Mouse (Mus musculus): ENCODE measurements around the gene Tmprss12. TPM values are rescaled to one million over a fixed set of nuclear protein-coding genes. Genes with fewer than 3 reads are reported as not detected.
A peak's percentile ranks its signal among the peaks of the same experiment; 100 is the strongest.
"Not testable (repeated sequence)": the region's sequence is repeated elsewhere in the genome, so short reads cannot be mapped to it uniquely, and the experiment has no call there.

Tmprss12 gene
- total RNA-seq, 1 experiment from 2014 or later, result not detected

DNA sequence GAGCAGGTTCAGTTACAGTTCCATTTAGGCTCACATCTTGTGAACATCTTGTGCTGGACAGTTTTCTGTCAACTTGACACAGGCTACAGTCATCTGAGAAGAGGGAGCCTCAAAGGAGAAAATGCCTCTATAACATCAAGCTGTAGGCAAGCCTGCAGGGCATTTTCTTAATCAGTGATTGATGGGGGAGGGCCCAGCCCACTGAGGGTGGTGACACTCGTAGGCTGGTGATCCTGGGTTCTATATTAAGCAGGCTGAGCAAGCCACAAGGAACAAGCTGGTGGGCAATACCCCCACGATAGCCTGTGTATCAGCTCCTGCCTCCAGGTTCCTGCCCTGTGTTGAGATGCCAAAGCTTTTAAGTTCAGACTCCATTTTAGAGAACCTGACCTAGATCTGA is 11.7 kb upstream of the Tmprss12 start:
- no peak for ATAC-seq (replicated peaks in 1 of 2; ENCODE audit: insufficient read depth in 1 of 2, low FRiP score in 2 of 2, low TSS enrichment in 1 of 2, low read depth in 1 of 2, poor library complexity in 2 of 2, severe bottlenecking in 2 of 2)

- ATAC-seq (replicated peaks in 1 of 2; ENCODE audit: insufficient read depth in 1 of 2, low FRiP score in 2 of 2, low TSS enrichment in 1 of 2, low read depth in 1 of 2, poor library complexity in 2 of 2, severe bottlenecking in 2 of 2), result no peak
Measured at GRCm38 (mm10) chr15:100269776-100270175, 10.9 kb upstream of the Tmprss12 start.

DNA sequence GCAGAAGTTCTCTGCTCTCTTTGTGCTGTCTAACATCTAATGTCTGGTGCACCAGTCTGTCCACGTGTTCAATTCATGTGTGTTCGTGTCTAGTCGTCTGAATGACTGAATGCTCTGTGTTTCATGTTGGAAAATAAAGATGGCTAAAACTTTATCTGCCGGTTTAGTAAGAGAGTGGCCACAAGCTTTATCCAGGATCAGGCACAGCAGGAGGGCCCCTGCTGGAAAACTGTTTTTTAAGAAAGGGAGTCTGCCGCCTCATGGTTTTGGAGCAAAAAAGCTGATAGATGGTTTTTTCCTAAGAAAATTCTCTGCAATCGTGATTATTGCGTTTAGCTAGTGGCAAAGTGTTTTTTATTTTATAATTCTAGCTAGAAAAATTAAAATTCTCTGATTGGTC is 10.0 kb upstream of the Tmprss12 start:
- ATAC-seq (replicated peaks in 1 of 2; ENCODE audit: insufficient read depth in 1 of 2, low FRiP score in 2 of 2, low TSS enrichment in 1 of 2, low read depth in 1 of 2, poor library complexity in 2 of 2, severe bottlenecking in 2 of 2), result not testable (repeated sequence)

DNA sequence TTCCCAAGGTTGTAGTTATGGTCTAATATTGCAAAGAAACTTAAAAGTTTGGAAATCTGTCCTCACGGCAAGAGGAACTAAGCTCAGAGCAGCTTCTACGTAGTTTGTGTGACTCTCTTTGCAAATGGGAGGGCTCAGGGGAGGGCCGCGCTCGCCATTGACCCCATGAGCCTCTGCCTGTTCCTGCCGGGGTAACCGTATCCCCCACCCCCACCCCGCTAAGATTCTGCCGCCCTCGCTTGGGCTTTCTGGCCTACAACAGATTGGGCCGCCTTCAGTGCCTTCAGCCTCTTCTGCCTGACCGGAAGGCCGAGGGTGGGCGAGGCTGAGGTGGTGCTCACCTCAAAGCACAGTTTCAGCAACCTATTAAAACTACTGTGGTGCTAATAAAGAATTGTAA is 9.2 kb upstream of the Tmprss12 start:
- no peak for ATAC-seq (replicated peaks in 1 of 2; ENCODE audit: insufficient read depth in 1 of 2, low FRiP score in 2 of 2, low TSS enrichment in 1 of 2, low read depth in 1 of 2, poor library complexity in 2 of 2, severe bottlenecking in 2 of 2)

DNA sequence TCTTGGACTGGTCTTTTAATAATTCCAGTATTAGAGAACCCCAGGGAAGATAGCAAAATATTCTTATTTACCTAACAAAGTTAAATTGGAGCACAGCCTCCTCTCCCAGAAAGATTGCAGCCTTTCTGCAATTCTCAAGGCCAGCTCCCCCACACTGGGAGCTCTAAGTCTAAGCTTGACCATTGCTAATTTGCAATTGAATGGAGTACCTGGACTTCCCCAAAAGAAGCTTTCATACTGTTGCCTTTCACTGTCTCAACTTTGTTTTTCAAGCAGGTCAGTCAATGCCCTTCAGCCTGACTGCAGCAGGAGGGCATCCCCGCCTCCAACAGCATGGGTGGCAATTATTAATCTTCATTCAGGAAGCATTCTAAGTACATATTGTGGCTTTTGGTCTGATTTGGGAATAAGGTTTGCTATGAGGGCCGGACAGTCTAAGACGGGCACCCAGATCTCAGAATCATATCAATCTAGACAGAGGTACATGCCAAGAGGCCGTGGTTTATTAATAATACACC is 6.8 kb upstream of the Tmprss12 start:
- not testable (repeated sequence) for ATAC-seq (replicated peaks in 1 of 2; ENCODE audit: insufficient read depth in 1 of 2, low FRiP score in 2 of 2, low TSS enrichment in 1 of 2, low read depth in 1 of 2, poor library complexity in 2 of 2, severe bottlenecking in 2 of 2)

DNA sequence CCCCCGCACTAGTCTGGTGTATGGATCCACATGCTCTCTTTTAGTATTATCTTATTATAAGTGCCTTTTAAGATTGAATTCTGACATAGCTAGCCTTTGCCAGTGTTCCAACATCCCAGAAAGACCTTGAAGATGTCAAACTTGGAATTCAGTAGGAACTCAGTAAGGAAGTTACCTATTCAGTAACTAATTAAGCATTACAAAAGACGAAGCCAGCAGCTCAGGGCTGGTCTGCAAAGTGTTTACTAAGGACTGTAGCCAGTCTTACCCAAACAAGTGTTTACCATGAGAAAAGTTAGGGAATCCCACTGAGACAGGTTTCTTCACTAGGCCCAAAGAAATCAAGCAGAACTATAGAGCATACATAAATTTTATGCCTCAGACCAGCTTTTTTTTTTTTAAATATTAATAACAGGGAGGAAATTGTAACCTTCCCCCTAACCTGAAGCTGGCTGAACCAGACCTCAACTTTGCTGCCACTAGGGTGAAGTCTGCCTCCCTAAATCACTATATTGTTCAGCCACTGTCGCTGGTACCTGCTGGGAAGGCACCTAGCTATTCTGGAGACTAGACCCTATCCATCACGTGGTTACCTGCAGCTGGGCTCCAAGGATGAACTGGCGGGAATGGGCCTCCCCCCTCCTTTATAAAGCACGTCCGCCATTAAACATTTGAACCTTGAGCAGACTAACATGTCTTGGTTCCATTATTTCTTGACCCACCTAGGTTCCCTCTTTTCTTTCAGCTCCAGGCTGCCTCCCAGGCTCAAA is 5.7 kb upstream of the Tmprss12 start:
- ATAC-seq (replicated peaks in 1 of 2; ENCODE audit: insufficient read depth in 1 of 2, low FRiP score in 2 of 2, low TSS enrichment in 1 of 2, low read depth in 1 of 2, poor library complexity in 2 of 2, severe bottlenecking in 2 of 2), result no peak

DNA sequence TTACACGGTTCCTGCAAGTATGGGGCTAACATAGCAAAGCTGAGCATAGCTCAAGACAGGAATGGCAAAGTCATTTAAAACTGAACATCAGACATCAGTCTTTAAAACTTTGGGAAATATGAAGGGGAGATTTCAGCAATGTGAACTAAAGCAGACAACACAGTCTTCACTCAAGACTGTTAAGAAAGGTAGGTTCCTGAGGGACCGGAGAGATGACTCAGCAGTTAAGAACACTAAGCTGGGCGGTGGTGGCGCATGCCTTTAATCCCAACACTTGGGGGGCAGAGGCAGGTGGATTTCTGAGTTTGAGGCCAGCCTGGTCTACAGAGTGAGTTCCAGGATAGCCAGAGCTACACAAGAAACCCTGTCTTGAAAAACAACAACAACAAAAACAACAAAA is 4.2 kb upstream of the Tmprss12 start:
- no peak for ATAC-seq (replicated peaks in 1 of 2; ENCODE audit: insufficient read depth in 1 of 2, low FRiP score in 2 of 2, low TSS enrichment in 1 of 2, low read depth in 1 of 2, poor library complexity in 2 of 2, severe bottlenecking in 2 of 2)

DNA sequence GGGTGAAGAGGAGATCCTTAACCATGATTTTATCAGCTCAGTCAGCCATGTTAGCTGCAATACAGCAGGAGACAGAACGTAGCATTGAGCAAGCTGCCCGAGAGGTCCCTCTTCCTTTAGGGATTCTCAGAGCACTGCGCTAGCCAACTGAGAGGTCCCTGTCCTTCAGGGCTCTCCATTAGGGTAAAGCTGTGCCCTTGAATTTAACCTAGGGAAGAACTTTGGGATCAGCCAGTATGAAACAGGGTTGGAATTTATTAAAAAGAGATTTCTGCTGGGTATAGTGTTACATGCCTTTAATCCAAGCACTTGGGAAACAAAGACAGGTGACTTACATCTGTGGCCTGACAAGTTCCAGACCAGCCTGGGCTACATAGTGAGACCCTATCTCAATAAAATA is 3.1 kb upstream of the Tmprss12 start:
- ATAC-seq (replicated peaks in 1 of 2; ENCODE audit: insufficient read depth in 1 of 2, low FRiP score in 2 of 2, low TSS enrichment in 1 of 2, low read depth in 1 of 2, poor library complexity in 2 of 2, severe bottlenecking in 2 of 2), result no peak

- ATAC-seq (replicated peaks in 1 of 2; ENCODE audit: insufficient read depth in 1 of 2, low FRiP score in 2 of 2, low TSS enrichment in 1 of 2, low read depth in 1 of 2, poor library complexity in 2 of 2, severe bottlenecking in 2 of 2), result no peak
Measured at GRCm38 (mm10) chr15:100288980-100289379, 8.3 kb downstream of the Tmprss12 start.

GRCm38 (mm10) chr15:100290858-100291257 is 10.2 kb downstream of the Tmprss12 start:
- ATAC-seq (replicated peaks in 1 of 2; ENCODE audit: insufficient read depth in 1 of 2, low FRiP score in 2 of 2, low TSS enrichment in 1 of 2, low read depth in 1 of 2, poor library complexity in 2 of 2, severe bottlenecking in 2 of 2), result no peak

DNA sequence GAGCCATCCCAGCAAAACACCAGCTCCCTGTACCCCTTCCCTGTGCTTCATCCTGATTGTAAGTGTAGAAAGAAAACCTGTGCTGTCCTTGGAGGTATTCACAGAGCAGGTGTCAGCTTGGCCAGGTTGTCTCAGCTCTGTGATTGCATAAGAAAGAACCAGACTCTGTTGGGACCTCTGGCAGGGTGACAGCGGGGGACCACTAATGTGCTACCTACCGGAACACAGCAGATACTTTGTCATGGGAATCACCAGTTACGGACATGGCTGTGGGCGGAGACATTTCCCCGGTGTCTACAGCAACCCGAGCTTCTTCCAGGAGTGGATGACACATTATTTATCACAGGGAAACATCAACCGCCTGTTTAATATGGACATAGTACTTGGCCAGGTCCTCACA is 11.7 kb downstream of the Tmprss12 start:
- ATAC-seq (replicated peaks in 1 of 2; ENCODE audit: insufficient read depth in 1 of 2, low FRiP score in 2 of 2, low TSS enrichment in 1 of 2, low read depth in 1 of 2, poor library complexity in 2 of 2, severe bottlenecking in 2 of 2), result no peak

DNA sequence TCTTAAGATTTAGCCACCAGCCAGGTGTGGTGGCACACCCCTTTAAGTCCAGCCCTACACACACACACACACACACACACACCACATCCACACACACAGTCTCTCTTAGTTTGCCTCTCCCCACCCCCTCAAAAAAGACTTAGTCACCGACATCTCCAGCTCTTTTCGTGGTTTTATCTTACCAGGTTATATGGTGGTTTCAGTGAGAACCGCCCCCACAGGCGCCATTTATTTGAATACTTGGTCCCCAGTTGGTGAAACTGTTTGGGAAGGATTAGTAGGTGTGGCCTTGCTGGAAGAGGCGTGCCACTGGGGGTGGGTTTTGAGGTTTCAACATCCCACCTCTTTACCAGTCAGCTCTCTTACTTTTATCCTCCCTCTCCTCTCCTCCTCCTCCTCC is 17.2 kb downstream of the Tmprss12 start:
- no peak for ATAC-seq (replicated peaks in 1 of 2; ENCODE audit: insufficient read depth in 1 of 2, low FRiP score in 2 of 2, low TSS enrichment in 1 of 2, low read depth in 1 of 2, poor library complexity in 2 of 2, severe bottlenecking in 2 of 2)

DNA sequence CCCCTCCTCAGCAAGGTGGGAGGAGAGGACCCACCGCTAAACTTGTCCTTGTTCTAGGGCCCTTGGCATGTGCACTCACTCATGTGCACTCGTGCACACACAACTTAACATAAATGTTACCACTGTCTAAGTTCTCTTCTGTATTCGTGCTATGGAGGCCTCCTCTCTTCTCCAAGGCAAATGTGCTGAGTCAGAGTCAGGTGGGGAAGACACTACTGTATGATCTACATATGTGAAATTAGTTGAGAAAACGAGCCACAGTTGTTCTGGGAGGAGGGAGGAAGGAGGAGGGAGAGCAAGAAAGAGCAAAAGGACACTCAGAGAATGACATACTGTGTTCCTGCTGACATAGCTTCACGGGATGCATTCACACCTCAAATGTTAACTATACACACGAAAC is 19.9 kb downstream of the Tmprss12 start:
- no peak for ATAC-seq (replicated peaks in 1 of 2; ENCODE audit: insufficient read depth in 1 of 2, low FRiP score in 2 of 2, low TSS enrichment in 1 of 2, low read depth in 1 of 2, poor library complexity in 2 of 2, severe bottlenecking in 2 of 2)

- ATAC-seq (replicated peaks in 1 of 2; ENCODE audit: insufficient read depth in 1 of 2, low FRiP score in 2 of 2, low TSS enrichment in 1 of 2, low read depth in 1 of 2, poor library complexity in 2 of 2, severe bottlenecking in 2 of 2), result no peak
Measured at GRCm38 (mm10) chr15:100301556-100301955, 20.9 kb downstream of the Tmprss12 start.

DNA sequence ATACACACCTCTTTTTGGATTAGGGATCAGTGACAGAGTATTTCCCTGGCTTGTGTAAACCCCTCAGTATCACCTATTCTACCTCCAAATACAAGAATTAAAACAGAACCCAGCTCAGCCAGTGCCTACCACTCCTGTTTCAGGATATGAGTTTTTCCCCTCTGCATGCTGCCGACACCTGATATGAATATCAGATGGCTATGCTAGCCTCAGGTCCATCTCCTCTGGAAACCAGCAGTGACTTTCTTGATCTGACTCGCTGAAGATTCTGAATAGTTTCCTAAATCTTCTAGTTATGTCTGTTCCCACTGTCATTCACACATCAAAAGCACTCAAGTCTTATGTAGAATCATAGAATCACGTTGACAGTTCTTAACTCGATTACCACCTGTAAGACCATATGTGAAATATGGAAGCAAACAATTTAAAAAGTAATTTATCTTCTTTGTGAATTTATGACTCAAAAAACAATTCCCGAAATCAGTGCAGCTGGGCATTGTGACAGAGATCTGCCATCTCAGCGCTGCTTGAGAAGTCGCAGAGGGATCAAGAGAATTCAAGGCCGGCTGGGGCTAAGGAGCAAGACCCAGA is 22.9 kb downstream of the Tmprss12 start:
- no peak for ATAC-seq (replicated peaks in 1 of 2; ENCODE audit: insufficient read depth in 1 of 2, low FRiP score in 2 of 2, low TSS enrichment in 1 of 2, low read depth in 1 of 2, poor library complexity in 2 of 2, severe bottlenecking in 2 of 2)

DNA sequence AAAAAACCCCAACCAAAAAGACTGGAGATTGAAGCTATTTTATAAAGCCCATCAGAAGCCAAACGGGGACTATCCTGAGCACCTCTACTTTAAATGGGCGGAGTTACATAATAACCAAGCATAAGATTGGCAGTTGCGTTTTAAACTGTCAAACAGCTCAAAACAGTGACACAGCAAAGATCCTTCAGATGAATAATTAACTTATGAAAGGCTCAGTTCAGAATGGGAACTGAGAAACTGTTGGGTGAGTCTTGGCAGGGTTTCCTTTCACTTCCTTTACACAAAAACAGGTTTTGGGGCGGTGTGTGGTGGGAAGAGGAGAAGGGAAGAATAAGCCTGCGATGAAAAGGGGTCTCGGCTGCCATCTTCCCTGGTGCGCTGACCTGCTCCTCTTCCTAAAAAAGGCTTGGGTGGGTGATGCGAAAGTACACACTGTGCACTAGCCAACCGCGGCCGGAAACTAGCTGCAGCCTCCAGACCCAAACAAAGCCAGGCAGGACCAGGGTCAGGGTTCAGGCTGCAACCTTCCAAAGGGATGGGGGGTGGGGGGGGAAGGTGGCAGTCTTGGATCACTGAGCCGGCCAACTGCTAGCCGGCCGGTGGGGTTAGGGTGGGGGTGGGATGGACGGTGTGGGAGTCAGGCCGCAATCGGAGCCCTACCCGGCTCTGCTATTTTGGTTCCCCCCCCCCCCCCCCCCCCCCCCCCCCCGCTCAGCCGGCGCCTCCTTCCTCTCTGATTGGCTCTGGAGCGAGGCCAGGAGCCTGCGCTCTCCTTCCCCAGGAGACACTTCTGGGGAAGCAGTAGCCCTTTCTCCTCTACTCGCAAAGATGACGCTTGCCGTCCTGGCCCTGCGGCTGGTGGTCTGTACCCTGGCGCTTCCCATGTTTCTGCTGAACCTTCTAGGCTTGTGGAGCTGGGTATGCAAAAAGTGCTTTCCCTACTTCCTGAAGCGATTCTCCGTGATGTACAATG is 23.7 kb downstream of the Tmprss12 start, which contains the start of gene Mettl7a1:
Gene Mettl7a1 (plus strand): TSS at position 122 of the 973 bp plus-strand sequence.
- ATAC-seq (replicated peaks in 1 of 2; ENCODE audit: insufficient read depth in 1 of 2, low FRiP score in 2 of 2, low TSS enrichment in 1 of 2, low read depth in 1 of 2, poor library complexity in 2 of 2, severe bottlenecking in 2 of 2), result peak; percentile 70 to 79

- no peak for ATAC-seq (replicated peaks in 1 of 2; ENCODE audit: insufficient read depth in 1 of 2, low FRiP score in 2 of 2, low TSS enrichment in 1 of 2, low read depth in 1 of 2, poor library complexity in 2 of 2, severe bottlenecking in 2 of 2)
Measured at GRCm38 (mm10) chr15:100306201-100306600, 25.6 kb downstream of the Tmprss12 start.
